Mouse (Mus musculus): ENCODE measurements at regions not wholly inside any gene's neighbourhood (a gene's known extent, or its start where the extent isn't known, plus 50 kb on each side); places are given as distances from the start of the nearest gene placed in this dataset.

DNA sequence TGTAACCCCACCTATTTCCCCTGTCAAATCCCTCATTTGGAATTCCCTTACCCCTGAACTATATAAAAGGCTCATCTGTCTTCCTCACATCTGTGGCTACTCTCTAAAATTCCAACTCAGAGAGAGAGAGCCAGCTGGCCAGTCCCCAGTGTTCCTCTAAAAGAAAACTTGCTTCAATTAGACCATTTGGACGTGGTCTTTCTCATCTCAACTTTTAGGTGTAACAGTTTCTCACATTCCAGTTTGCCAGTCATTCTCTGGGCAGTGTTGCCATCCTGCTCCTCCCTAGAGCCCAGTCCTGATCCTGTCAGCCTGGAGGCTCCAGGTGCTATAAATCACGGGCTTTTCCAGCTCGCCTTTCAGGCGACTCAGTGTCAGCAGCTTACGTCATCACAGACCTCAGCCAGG, 56.3 kb upstream of the Zfp366 start:
- no peak for TF ChIP-seq GATA2 (IDR thresholded peaks at IDR 0.05; ENCODE audit: borderline replicate concordance, low read depth, low read length)
- no peak for TF ChIP-seq CTCF (IDR thresholded peaks at IDR 0.05; ENCODE audit: low read depth, low read length)
- no peak for TF ChIP-seq GATA1 (IDR thresholded peaks at IDR 0.05; ENCODE audit: borderline replicate concordance, low read length)
- no peak for TF ChIP-seq TAL1 (conservative IDR thresholded peaks at IDR 0.05; ENCODE audit: low read depth, low read length)

Measured in G1E (cell line).